Mouse (Mus musculus) stomach, postnatal 0 days (tissue): Measurements from ENCODE around the gene Hrk.

ENCODE experiments used
- CTCF ChIP-seq: IDR thresholded peaks from 2 replicates; pipeline ENCODE4 v1.5.1; 2016; ENCODE audit warnings: antibody characterized with exemption, low read depth, mild to moderate bottlenecking, moderate library complexity
- EP300 ChIP-seq: optimal IDR thresholded peaks from 2 replicates; pipeline ENCODE3; 2016; ENCODE audit warnings: antibody characterized with exemption

GRCm38 (mm10) chr5:118205852-118206251 lies 41.4 kb downstream of the Hrk start:
- no peak for TF ChIP-seq CTCF
- TF ChIP-seq EP300: no peak
